Mouse (Mus musculus): ENCODE measurements around the gene Prl8a8. TPM values are rescaled to one million over a fixed set of nuclear protein-coding genes. Genes with fewer than 3 reads are reported as not detected.

Gene Prl8a8
- total RNA-seq (2012; rRNA removed), result 1.5 and 1.6 TPM in 2 replicates
- total RNA-seq (2014; rRNA removed), result 1.7 and 1.8 TPM in 2 replicates
- 0.98 and 1.3 TPM in 2 replicates for polyA plus RNA-seq (2012; ENCODE audit: insufficient read length, low read depth)

GRCm38 (mm10) chr13:27513117-27513516 is at the start of gene Prl8a8:
Prl8a8 (minus strand) TSS chr13:27513217.
- Histone ChIP-seq H3K9ac (ENCODE audit: insufficient read depth, low read depth) (no peak within 1 kb of the TSS), H3K9me3 (replicated peaks; ENCODE audit: low read length) (no peaks in the 10 kb centered on the region), H3K4me1 (ENCODE audit: control insufficient read depth in 1 of 2, insufficient read depth in 2 of 2) (no peaks in the 10 kb centered on the region), H3K4me2 (ENCODE audit: insufficient read depth, low read depth, poor library complexity, severe bottlenecking) (no peak within 1 kb of the TSS), H3K4me3 (replicated peaks in 1 of 3; ENCODE audit: low read depth in 2 of 3, low read length in 2 of 3, poor library complexity in 1 of 3) (no peak within 1 kb of the TSS), H3K36me3 (replicated peaks in 1 of 2; ENCODE audit: control insufficient read depth in 1 of 2, insufficient read depth in 1 of 2, low read length in 1 of 2) (no peaks in the 10 kb centered on the region), H3K27ac (ENCODE audit: insufficient read depth, low read depth) (no peak within 1 kb of the TSS), H3K27me3 (replicated peaks) (no peaks in the 10 kb centered on the region), H3K79me2 (replicated peaks; ENCODE audit: control insufficient read depth, extremely low read depth, insufficient read depth, poor library complexity, severe bottlenecking) (no peaks in the 10 kb centered on the region)
- in situ Hi-C loops (cut with MboI; ENCODE audit: low pct_ligation_motif_present, low pct_unique_long_range_greater_than_20kb, low sequenced_read_pairs), result no loop called here
- DNase-seq (ENCODE audit: extremely low read depth), result no peak
- dilution Hi-C loops (cut with MboI; ENCODE audit: extremely low pct_ligation_motif_present, extremely low pct_unique_long_range_greater_than_20kb, low sequenced_read_pairs), result no loop called here
- no peak for TF ChIP-seq MXI1 (IDR thresholded peaks at IDR 0.05; ENCODE audit: low read depth, low read length)
- TF ChIP-seq MAZ (IDR thresholded peaks at IDR 0.05; ENCODE audit: low read depth, low read length), result no peak
- TF ChIP-seq ETS1 (conservative IDR thresholded peaks at IDR 0.05; ENCODE audit: low read depth, low read length), result no peak
- TF ChIP-seq MAX (IDR thresholded peaks at IDR 0.05; ENCODE audit: low read length), result no peak
- TF ChIP-seq TCF12 (IDR thresholded peaks at IDR 0.05; ENCODE audit: low read depth, low read length), result no peak
- no peak for TF ChIP-seq ZC3H11A (IDR thresholded peaks at IDR 0.05; ENCODE audit: low read depth, low read length)
- no peak for TF ChIP-seq GABPA (IDR thresholded peaks at IDR 0.05; ENCODE audit: insufficient replicate concordance, low read depth, low read length)
- no peak for TF ChIP-seq SIN3A (IDR thresholded peaks at IDR 0.05; ENCODE audit: low read length)
- no peak for TF ChIP-seq ELF1 (IDR thresholded peaks at IDR 0.05; ENCODE audit: low read depth, low read length)

GRCm38 (mm10) chr13:27553336-27553735 is 40.3 kb upstream of the Prl8a8 start:
- dilution Hi-C loops (cut with MboI; ENCODE audit: extremely low pct_ligation_motif_present, extremely low pct_unique_long_range_greater_than_20kb, low sequenced_read_pairs), result no loop called here

DNA sequence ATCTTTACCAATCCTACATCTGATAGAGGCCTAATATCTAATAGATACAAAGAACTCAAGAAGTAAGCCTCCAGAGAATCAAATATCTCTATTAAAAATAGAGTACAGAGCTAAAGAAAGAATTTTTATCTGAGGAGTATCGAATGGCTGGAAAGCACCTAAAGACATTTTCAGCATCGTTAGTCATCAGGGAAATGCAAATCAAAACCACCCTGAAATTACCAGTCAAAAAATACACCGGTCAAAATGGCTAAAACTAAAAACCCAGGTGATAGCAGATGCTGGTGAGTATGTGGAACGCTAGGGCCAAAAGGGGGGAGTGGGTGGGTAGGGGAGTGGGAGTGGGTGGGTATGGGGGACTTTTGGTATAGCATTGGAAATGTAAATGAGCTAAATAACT is 10.1 kb upstream of the Prl8a8 start:
- DNase-seq (ENCODE audit: extremely low read depth), result peak; percentile 54
- no peaks in the 10 kb centered on the region for H3K79me2 ChIP-seq (replicated peaks; ENCODE audit: control insufficient read depth, extremely low read depth, insufficient read depth, poor library complexity, severe bottlenecking)
- no peak overlapping the region for H3K4me3 ChIP-seq (replicated peaks in 1 of 3; ENCODE audit: low read depth in 2 of 3, low read length in 2 of 3, poor library complexity in 1 of 3)
- H3K27ac ChIP-seq (ENCODE audit: insufficient read depth, low read depth), result no peak overlapping the region
- H3K9ac ChIP-seq (ENCODE audit: insufficient read depth, low read depth), result no peak overlapping the region
- H3K9me3 ChIP-seq (replicated peaks; ENCODE audit: low read length), result no peaks in the 10 kb centered on the region
- no peak for TF ChIP-seq MAX (IDR thresholded peaks at IDR 0.05; ENCODE audit: low read length)
- peak; percentile 91 for TF ChIP-seq EP300 (IDR thresholded peaks at IDR 0.05; ENCODE audit: low read length)
- TF ChIP-seq RCOR1 (conservative IDR thresholded peaks at IDR 0.05; ENCODE audit: low read depth, low read length), result no peak
- TF ChIP-seq RAD21 (IDR thresholded peaks at IDR 0.05; ENCODE audit: low read depth, low read length), result no peak; the same call in 1 of the 2 replicates
- no peak; the same call in 1 of the 2 replicates for TF ChIP-seq ZNF384 (IDR thresholded peaks at IDR 0.05; ENCODE audit: low read depth, low read length)
- no peak for TF ChIP-seq TBP (conservative IDR thresholded peaks at IDR 0.05; ENCODE audit: low read depth, low read length)
- peak; percentile 64 for TF ChIP-seq JUND (conservative IDR thresholded peaks at IDR 0.05; ENCODE audit: low read depth, low read length)
- no peak for TF ChIP-seq GABPA (IDR thresholded peaks at IDR 0.05; ENCODE audit: insufficient replicate concordance, low read depth, low read length)
- peak; percentile 78 for TF ChIP-seq IRF4 (IDR thresholded peaks at IDR 0.05; ENCODE audit: low read depth, low read length)
- TF ChIP-seq TCF12 (IDR thresholded peaks at IDR 0.05; ENCODE audit: low read depth, low read length), result peak; percentile 71
- TF ChIP-seq CTCF (conservative IDR thresholded peaks at IDR 0.05 in 1 of 2, IDR thresholded peaks at IDR 0.05 in 1 of 2; ENCODE audit: low read depth in 2 of 2, low read length in 2 of 2), result no peak
- 0 out of 2 replicates have a peak, but pooled peaks have one; percentile 38 for TF ChIP-seq MAFK (IDR thresholded peaks at IDR 0.05; ENCODE audit: insufficient replicate concordance, low read length)
- TF ChIP-seq ETS1 (conservative IDR thresholded peaks at IDR 0.05; ENCODE audit: low read depth, low read length), result peak; percentile 70
- no peak for TF ChIP-seq POLR2A (IDR thresholded peaks at IDR 0.05; ENCODE audit: low read depth, low read length)
- TF ChIP-seq MYC (IDR thresholded peaks at IDR 0.05; ENCODE audit: low read depth, low read length), result no peak
- TF ChIP-seq JUN (IDR thresholded peaks at IDR 0.05; ENCODE audit: insufficient read depth, low read depth, low read length), result peak; percentile 93
- no peak for TF ChIP-seq ZKSCAN1 (IDR thresholded peaks at IDR 0.05; ENCODE audit: borderline replicate concordance, low read depth, low read length)
- no peak for TF ChIP-seq CHD2 (IDR thresholded peaks at IDR 0.05; ENCODE audit: low read length)
- TF ChIP-seq MEF2A (IDR thresholded peaks at IDR 0.05; ENCODE audit: borderline replicate concordance, low read depth, low read length), result peak; percentile 98
- TF ChIP-seq CHD1 (IDR thresholded peaks at IDR 0.05; ENCODE audit: low read depth, low read length), result no peak
- dilution Hi-C loops (cut with MboI; ENCODE audit: extremely low pct_ligation_motif_present, extremely low pct_unique_long_range_greater_than_20kb, low sequenced_read_pairs) (no loop called here), in situ Hi-C loops (cut with MboI; ENCODE audit: low pct_ligation_motif_present, low pct_unique_long_range_greater_than_20kb, low sequenced_read_pairs) (no loop called here)
- no peak overlapping the region; the same call in 1 of the 2 replicates for H3K4me2 ChIP-seq (ENCODE audit: insufficient read depth, low read depth, poor library complexity, severe bottlenecking)
- H3K4me1 ChIP-seq (ENCODE audit: control insufficient read depth in 1 of 2, insufficient read depth in 2 of 2), result peaks cover 0 to 31% of the 10 kb centered on the region in 2 experiments; a peak in 2 of 4 replicates
- no peaks in the 10 kb centered on the region for H3K27me3 ChIP-seq (replicated peaks)
- no peaks in the 10 kb centered on the region for H3K36me3 ChIP-seq (replicated peaks in 1 of 2; ENCODE audit: control insufficient read depth in 1 of 2, insufficient read depth in 1 of 2, low read length in 1 of 2)

More at GRCm38 (mm10) chr13:27553336-27553735, 40.3 kb upstream of the Prl8a8 start:
- Histone ChIP-seq H3K4me1 (ENCODE audit: control insufficient read depth in 1 of 2, insufficient read depth in 2 of 2) (no peaks in the 10 kb centered on the region), H3K36me3 (replicated peaks in 1 of 2; ENCODE audit: control insufficient read depth in 1 of 2, insufficient read depth in 1 of 2, low read length in 1 of 2) (no peaks in the 10 kb centered on the region), H3K27me3 (replicated peaks) (no peaks in the 10 kb centered on the region), H3K4me3 (replicated peaks in 1 of 3; ENCODE audit: low read depth in 2 of 3, low read length in 2 of 3, poor library complexity in 1 of 3) (no peak overlapping the region), H3K4me2 (ENCODE audit: insufficient read depth, low read depth, poor library complexity, severe bottlenecking) (no peak overlapping the region), H3K27ac (ENCODE audit: insufficient read depth, low read depth) (no peak overlapping the region), H3K9me3 (replicated peaks; ENCODE audit: low read length) (no peaks in the 10 kb centered on the region), H3K9ac (ENCODE audit: insufficient read depth, low read depth) (no peak overlapping the region), H3K79me2 (replicated peaks; ENCODE audit: control insufficient read depth, extremely low read depth, insufficient read depth, poor library complexity, severe bottlenecking) (no peaks in the 10 kb centered on the region)
- no peak for TF ChIP-seq MYC (IDR thresholded peaks at IDR 0.05; ENCODE audit: low read depth, low read length)
- no peak for TF ChIP-seq MAX (IDR thresholded peaks at IDR 0.05; ENCODE audit: low read length)
- no peak for DNase-seq (ENCODE audit: extremely low read depth)
- in situ Hi-C loops (cut with MboI; ENCODE audit: low pct_ligation_motif_present, low pct_unique_long_range_greater_than_20kb, low sequenced_read_pairs), result no loop called here
